Comparison of ENCODE assay signal across 17 mouse cellular contexts in genomic region chr11:77848131-77848530, GRCm38 (mm10). TPM values are rescaled to one million over a fixed set of nuclear protein-coding genes. Genes with fewer than 3 reads are reported as not detected.
A peak's percentile ranks its signal among the peaks of the same experiment; 100 is the strongest.
DNase-seq lines count a peak whose midpoint lies in the region; ATAC-seq and TF ChIP-seq lines count a peak whose summit lies in the region.
"Had no signal": no experiment of that assay in that cellular context is flagged by ENCODE, and none has a peak within 500 bp of the region (broad histone marks: within the 10 kb centered on the region; RNA-seq: fewer than 3 reads in every experiment).

No protein-coding gene starts in this region.

- no peaks in the 10 kb centered on the region for H3K27me3 ChIP-seq in lung, embryonic 14.5 days (ENCODE audit: insufficient read depth, low read length)
- peaks cover 30% of the 10 kb centered on the region for H3K27me3 ChIP-seq in forebrain, embryonic 12.5 days
- no peaks in the 10 kb centered on the region for H3K27me3 ChIP-seq in hindbrain, postnatal 0 days (ENCODE audit: insufficient read depth, low read length)
- H3K27me3 ChIP-seq in stomach, embryonic 15.5 days (replicated peaks): no peaks in the 10 kb centered on the region
- no peaks in the 10 kb centered on the region for H3K27me3 ChIP-seq in heart, embryonic 12.5 days (replicated peaks)
- H3K27me3 ChIP-seq: limb, embryonic 15.5 days; lung, embryonic 15.5 days had no signal

- peaks cover 79% of the 10 kb centered on the region for H3K36me3 ChIP-seq in lung, embryonic 14.5 days (ENCODE audit: insufficient read depth)
- H3K36me3 ChIP-seq in forebrain, embryonic 12.5 days (replicated peaks): peaks cover 59% of the 10 kb centered on the region
- peaks cover 29% of the 10 kb centered on the region for H3K36me3 ChIP-seq in hindbrain, postnatal 0 days (ENCODE audit: insufficient read depth, low read length)
- peaks cover 40% of the 10 kb centered on the region for H3K36me3 ChIP-seq in stomach, embryonic 15.5 days
- peaks cover 95% of the 10 kb centered on the region for H3K36me3 ChIP-seq in heart, embryonic 12.5 days

- TF ChIP-seq CTCF in lung, embryonic 14.5 days (IDR thresholded peaks at IDR 0.05; ENCODE audit: low read depth): no peak
- TF ChIP-seq CTCF in hindbrain, postnatal 0 days (IDR thresholded peaks at IDR 0.05; ENCODE audit: low read depth): no peak

- WGBS in lung, embryonic 14.5 days: 37% methylated on average over 5 of the region's 5 CpGs
- 15% methylated on average over 5 of the region's 5 CpGs for WGBS in forebrain, embryonic 12.5 days
- WGBS in hindbrain, postnatal 0 days: 29% methylated on average over 5 of the region's 5 CpGs
- WGBS in stomach, embryonic 15.5 days: 30% methylated on average over 5 of the region's 5 CpGs
- WGBS in heart, embryonic 12.5 days: 55% methylated on average over 5 of the region's 5 CpGs

- no peak overlapping the region for H3K4me3 ChIP-seq in lung, embryonic 14.5 days (ENCODE audit: low read depth, low read length)
- H3K4me3 ChIP-seq in forebrain, embryonic 12.5 days (replicated peaks): no peak overlapping the region
- H3K4me3 ChIP-seq in hindbrain, postnatal 0 days (ENCODE audit: low read length): no peak overlapping the region
- H3K4me3 ChIP-seq in stomach, embryonic 15.5 days (replicated peaks): no peak overlapping the region
- no peak overlapping the region for H3K4me3 ChIP-seq in heart, embryonic 12.5 days
- H3K4me3 ChIP-seq: limb, embryonic 15.5 days; lung, embryonic 15.5 days had no signal

- 0 out of 2 replicates have a peak, but pooled peaks cover 4% of the 10 kb centered on the region for H3K4me1 ChIP-seq in lung, embryonic 14.5 days (ENCODE audit: insufficient read depth)
- H3K4me1 ChIP-seq in forebrain, embryonic 12.5 days: peaks cover 61% of the 10 kb centered on the region
- peaks cover 37% of the 10 kb centered on the region for H3K4me1 ChIP-seq in hindbrain, postnatal 0 days (ENCODE audit: insufficient read depth, low read length)
- H3K4me1 ChIP-seq in stomach, embryonic 15.5 days: 0 out of 2 replicates have a peak, but pooled peaks cover 3% of the 10 kb centered on the region
- peaks cover 19% of the 10 kb centered on the region for H3K4me1 ChIP-seq in heart, embryonic 12.5 days (replicated peaks)
- H3K4me1 ChIP-seq: lung, embryonic 15.5 days had no signal

- H3K9me3 ChIP-seq in lung, embryonic 14.5 days (ENCODE audit: low read depth, low read length): no peaks in the 10 kb centered on the region
- no peaks in the 10 kb centered on the region for H3K9me3 ChIP-seq in forebrain, embryonic 12.5 days
- H3K9me3 ChIP-seq in hindbrain, postnatal 0 days (ENCODE audit: low read length): no peaks in the 10 kb centered on the region
- no peaks in the 10 kb centered on the region for H3K9me3 ChIP-seq in stomach, embryonic 15.5 days
- H3K9me3 ChIP-seq in heart, embryonic 12.5 days (replicated peaks): no peaks in the 10 kb centered on the region
- H3K9me3 ChIP-seq: limb, embryonic 15.5 days; lung, embryonic 15.5 days had no signal

- no peak overlapping the region for H3K9ac ChIP-seq in lung, embryonic 14.5 days
- H3K9ac ChIP-seq in forebrain, embryonic 12.5 days: 0 out of 2 replicates have a peak overlapping the region, but pooled peaks have one; percentile 25
- 0 out of 2 replicates have a peak overlapping the region, but pooled peaks have one; percentile 3 for H3K9ac ChIP-seq in hindbrain, postnatal 0 days (replicated peaks; ENCODE audit: low read length)
- no peak overlapping the region for H3K9ac ChIP-seq in stomach, embryonic 15.5 days
- no peak overlapping the region for H3K9ac ChIP-seq in heart, embryonic 12.5 days
- H3K9ac ChIP-seq: limb, embryonic 15.5 days; lung, embryonic 15.5 days had no signal

- no peak for DNase-seq in lung, embryonic 14.5 days
- DNase-seq in lung, postnatal 4 days: no peak
- no peak for DNase-seq in hindbrain, postnatal 0 days (ENCODE audit: low spot score)
- DNase-seq in kidney, adult 8-10 months: no peak
- DNase-seq: cerebellum, adult 11 months; gastrocnemius, postnatal 36 days; heart, postnatal 14 days; layer of hippocampus, postnatal 36 days; right cerebral cortex, adult 18-20 months; thymus, postnatal 36 days had no signal

- no peak overlapping the region for H3K4me2 ChIP-seq in lung, embryonic 14.5 days
- H3K4me2 ChIP-seq in forebrain, embryonic 12.5 days: no peak overlapping the region; the same call in 1 of the 2 replicates
- H3K4me2 ChIP-seq in hindbrain, postnatal 0 days (ENCODE audit: low read depth, low read length): no peak overlapping the region
- H3K4me2 ChIP-seq in stomach, embryonic 15.5 days: no peak overlapping the region
- no peak overlapping the region for H3K4me2 ChIP-seq in heart, embryonic 12.5 days
- H3K4me2 ChIP-seq: limb, embryonic 15.5 days; lung, embryonic 15.5 days had no signal

- peak; percentile 30; the same call in 1 of the 2 replicates for ATAC-seq in lung, embryonic 14.5 days (ENCODE audit: insufficient read depth)
- 0 out of 2 replicates have a peak, but pooled peaks have one; percentile 18 for ATAC-seq in forebrain, embryonic 12.5 days (ENCODE audit: low FRiP score)
- ATAC-seq in hindbrain, postnatal 0 days: no peak
- ATAC-seq in stomach, embryonic 15.5 days (ENCODE audit: insufficient read depth, low FRiP score, low read depth): peak; percentile 5; the same call in 1 of the 2 replicates
- ATAC-seq in heart, embryonic 12.5 days (ENCODE audit: insufficient number of reproducible peaks, low FRiP score): no peak

- H3K27ac ChIP-seq in lung, embryonic 14.5 days (ENCODE audit: low read depth): no peak overlapping the region
- peak overlapping the region; percentile 76 for H3K27ac ChIP-seq in forebrain, embryonic 12.5 days
- peak overlapping the region; percentile 52; the same call in 1 of the 2 replicates for H3K27ac ChIP-seq in hindbrain, postnatal 0 days
- H3K27ac ChIP-seq in stomach, embryonic 15.5 days: no peak overlapping the region
- no peak overlapping the region for H3K27ac ChIP-seq in heart, embryonic 12.5 days (ENCODE audit: poor library complexity, severe bottlenecking)
- H3K27ac ChIP-seq: kidney, postnatal 0 days; lung, embryonic 15.5 days had no signal

RNA-seq across cellular contexts. Expression of gene Pipox, which starts 45.8 kb away (rescaled TPM):
- polyA plus RNA-seq in lung, embryonic 14.5 days (2014; fragmentation: Nextera tagmentation; extraction: Ambion mirVana): 0.88 and 1.6 TPM in 2 replicates
- polyA plus RNA-seq in forebrain, embryonic 12.5 days (2016; fragmentation: Nextera tagmentation; extraction: Ambion mirVana): 14.5 and 16.5 TPM in 2 replicates
- total RNA-seq in hindbrain, postnatal 0 days (2014; rRNA removed): 2.8 and 6.8 TPM in 2 replicates
- polyA plus RNA-seq in hindbrain, postnatal 0 days (2015; fragmentation: Nextera tagmentation; extraction: Ambion mirVana): 4.4 and 4.6 TPM in 2 replicates
- polyA plus RNA-seq in stomach, embryonic 15.5 days (2015; fragmentation: Nextera tagmentation; extraction: Ambion mirVana): 16.4 and 23.3 TPM in 2 replicates
- polyA plus RNA-seq in heart, embryonic 12.5 days (2016; fragmentation: Nextera tagmentation; extraction: Ambion mirVana): 2.3 and 3.1 TPM in 2 replicates
- total RNA-seq: common myeloid progenitor, adult 5-6 weeks; gastrocnemius, postnatal 36 days had no signal

Comparison
In these comparisons a context has a peak if more than half of its experiments do, and no peak if none do; other contexts are left out.
1. ATAC-seq: peak in lung, embryonic 14.5 days (single experiment), forebrain, embryonic 12.5 days (single experiment) and stomach, embryonic 15.5 days (single experiment); none in hindbrain, postnatal 0 days (single experiment) and heart, embryonic 12.5 days (single experiment).
2. H3K27ac ChIP-seq: peak in forebrain, embryonic 12.5 days (single experiment) and hindbrain, postnatal 0 days (single experiment); none in lung, embryonic 14.5 days (single experiment), stomach, embryonic 15.5 days (single experiment) and heart, embryonic 12.5 days (single experiment).
3. H3K9ac ChIP-seq: peak in forebrain, embryonic 12.5 days (single experiment) and hindbrain, postnatal 0 days (single experiment); none in lung, embryonic 14.5 days (single experiment), stomach, embryonic 15.5 days (single experiment) and heart, embryonic 12.5 days (single experiment).